In the genomic region with DNA sequence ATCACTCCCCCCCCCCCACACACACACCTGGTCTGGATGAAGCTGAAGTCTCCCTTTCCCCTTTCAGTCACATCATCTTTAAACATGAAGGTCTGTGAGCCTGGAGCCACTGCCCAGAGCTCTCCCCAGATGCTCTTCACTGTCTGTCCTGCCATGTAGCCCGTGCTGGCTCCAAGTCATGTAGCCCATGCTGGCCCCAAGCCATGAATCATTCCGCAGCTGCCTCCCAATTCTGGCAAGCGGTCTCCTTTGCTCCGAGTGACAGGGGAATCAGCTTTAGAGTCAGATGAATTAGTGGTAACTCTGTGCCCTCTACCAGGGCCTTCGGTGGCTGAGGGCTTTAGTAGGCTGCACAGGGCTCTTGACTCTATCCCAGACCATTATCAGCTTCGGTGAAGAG, we compare ENCODE assay signal across 20 mouse cellular contexts. TPM values are rescaled to one million over a fixed set of nuclear protein-coding genes. Genes with fewer than 3 reads are reported as not detected.
A peak's percentile ranks its signal among the peaks of the same experiment; 100 is the strongest.
DNase-seq lines count a peak whose midpoint lies in the region; ATAC-seq and TF ChIP-seq lines count a peak whose summit lies in the region.
"Had no signal": no experiment of that assay in that cellular context is flagged by ENCODE, and none has a peak within 500 bp of the region (broad histone marks: within the 10 kb centered on the region; RNA-seq: fewer than 3 reads in every experiment).

No protein-coding gene starts in this region.

- WGBS in forebrain, postnatal 0 days: 52% methylated on average over 6 of the region's 6 CpGs
- 65% methylated on average over 6 of the region's 6 CpGs for WGBS in forebrain, embryonic 15.5 days
- WGBS in hindbrain, postnatal 0 days: 58% methylated on average over 6 of the region's 6 CpGs
- 77% methylated on average over 6 of the region's 6 CpGs for WGBS in hindbrain, embryonic 14.5 days
- WGBS in liver, embryonic 11.5 days: 71% methylated on average over 6 of the region's 6 CpGs

- H3K9ac ChIP-seq in forebrain, postnatal 0 days: no peak overlapping the region
- H3K9ac ChIP-seq in forebrain, embryonic 15.5 days (replicated peaks): no peak overlapping the region
- H3K9ac ChIP-seq in hindbrain, postnatal 0 days (replicated peaks; ENCODE audit: low read length): no peak overlapping the region
- H3K9ac ChIP-seq in hindbrain, embryonic 14.5 days: no peak overlapping the region
- H3K9ac ChIP-seq in liver, embryonic 11.5 days (ENCODE audit: low read depth, low read length): no peak overlapping the region
- H3K9ac ChIP-seq: forebrain, embryonic 12.5 days; liver, embryonic 12.5 days; midbrain, embryonic 15.5 days; stomach, embryonic 15.5 days had no signal

- no peaks in the 10 kb centered on the region for H3K36me3 ChIP-seq in forebrain, postnatal 0 days (ENCODE audit: insufficient read depth)
- no peaks in the 10 kb centered on the region for H3K36me3 ChIP-seq in forebrain, embryonic 15.5 days
- H3K36me3 ChIP-seq in hindbrain, postnatal 0 days (ENCODE audit: insufficient read depth, low read length): no peaks in the 10 kb centered on the region
- no peaks in the 10 kb centered on the region for H3K36me3 ChIP-seq in hindbrain, embryonic 14.5 days (replicated peaks; ENCODE audit: control insufficient read depth, insufficient read depth)
- no peaks in the 10 kb centered on the region for H3K36me3 ChIP-seq in liver, embryonic 11.5 days (ENCODE audit: control insufficient read depth, insufficient read depth, low read length)
- H3K36me3 ChIP-seq: forebrain, embryonic 12.5 days; limb, embryonic 10.5 days; liver, embryonic 12.5 days; midbrain, embryonic 15.5 days; stomach, embryonic 15.5 days had no signal

- H3K27me3 ChIP-seq in forebrain, postnatal 0 days (ENCODE audit: insufficient read depth, low read length): no peaks in the 10 kb centered on the region
- H3K27me3 ChIP-seq in forebrain, embryonic 15.5 days: peaks cover 5% of the 10 kb centered on the region
- H3K27me3 ChIP-seq in hindbrain, postnatal 0 days (ENCODE audit: insufficient read depth, low read length): no peaks in the 10 kb centered on the region
- peaks cover 5% of the 10 kb centered on the region; the same call in 1 of the 2 replicates for H3K27me3 ChIP-seq in hindbrain, embryonic 14.5 days (ENCODE audit: control insufficient read depth, insufficient read depth, low read length)
- H3K27me3 ChIP-seq in liver, embryonic 11.5 days (replicated peaks; ENCODE audit: control insufficient read depth, insufficient read depth, low read length): peaks cover 16% of the 10 kb centered on the region
- H3K27me3 ChIP-seq: stomach, embryonic 15.5 days had no signal

- no peaks in the 10 kb centered on the region for H3K4me1 ChIP-seq in forebrain, postnatal 0 days (ENCODE audit: insufficient read depth)
- H3K4me1 ChIP-seq in forebrain, embryonic 15.5 days: peaks cover 14% of the 10 kb centered on the region
- H3K4me1 ChIP-seq in hindbrain, postnatal 0 days (ENCODE audit: insufficient read depth, low read length): no peaks in the 10 kb centered on the region
- peaks cover 5% of the 10 kb centered on the region; the same call in 1 of the 2 replicates for H3K4me1 ChIP-seq in hindbrain, embryonic 14.5 days (replicated peaks; ENCODE audit: control insufficient read depth, insufficient read depth, low read length)
- no peaks in the 10 kb centered on the region for H3K4me1 ChIP-seq in liver, embryonic 11.5 days (replicated peaks; ENCODE audit: control insufficient read depth, insufficient read depth, low read length)
- H3K4me1 ChIP-seq: forebrain, embryonic 12.5 days; liver, embryonic 12.5 days had no signal

- H3K27ac ChIP-seq in forebrain, postnatal 0 days (ENCODE audit: low read depth, low read length): no peak overlapping the region
- no peak overlapping the region for H3K27ac ChIP-seq in forebrain, embryonic 15.5 days (replicated peaks)
- no peak overlapping the region for H3K27ac ChIP-seq in hindbrain, postnatal 0 days
- H3K27ac ChIP-seq in hindbrain, embryonic 14.5 days: no peak overlapping the region
- H3K27ac ChIP-seq in liver, embryonic 11.5 days (ENCODE audit: low read depth, low read length): no peak overlapping the region
- H3K27ac ChIP-seq: forebrain, embryonic 12.5 days; limb, embryonic 10.5 days; liver, embryonic 12.5 days; midbrain, embryonic 15.5 days; stomach, embryonic 15.5 days had no signal

- no peak overlapping the region for H3K4me2 ChIP-seq in forebrain, postnatal 0 days (ENCODE audit: low read depth)
- H3K4me2 ChIP-seq in forebrain, embryonic 15.5 days (replicated peaks): no peak overlapping the region
- no peak overlapping the region for H3K4me2 ChIP-seq in hindbrain, postnatal 0 days (ENCODE audit: low read depth, low read length)
- H3K4me2 ChIP-seq in hindbrain, embryonic 14.5 days (replicated peaks): no peak overlapping the region
- H3K4me2 ChIP-seq in liver, embryonic 11.5 days: no peak overlapping the region
- H3K4me2 ChIP-seq: liver, embryonic 12.5 days had no signal

- no peak for ATAC-seq in forebrain, postnatal 0 days
- ATAC-seq in forebrain, embryonic 15.5 days (replicated peaks): no peak
- ATAC-seq in hindbrain, postnatal 0 days: no peak
- no peak for ATAC-seq in hindbrain, embryonic 14.5 days (ENCODE audit: low FRiP score)
- ATAC-seq in liver, embryonic 11.5 days (replicated peaks; ENCODE audit: low FRiP score): no peak
- ATAC-seq: inflammation-experienced regulatory T-cells, adult 6 months; liver, embryonic 12.5 days; lung, postnatal 0 days; midbrain, embryonic 15.5 days had no signal

- TF ChIP-seq CTCF in forebrain, postnatal 0 days (IDR thresholded peaks at IDR 0.05; ENCODE audit: low read depth): no peak
- TF ChIP-seq CTCF in hindbrain, postnatal 0 days (IDR thresholded peaks at IDR 0.05; ENCODE audit: low read depth): no peak

- no peak overlapping the region for H3K4me3 ChIP-seq in forebrain, postnatal 0 days (ENCODE audit: low read depth, low read length)
- no peak overlapping the region for H3K4me3 ChIP-seq in forebrain, embryonic 15.5 days
- H3K4me3 ChIP-seq in hindbrain, postnatal 0 days (ENCODE audit: low read length): no peak overlapping the region
- no peak overlapping the region for H3K4me3 ChIP-seq in hindbrain, embryonic 14.5 days (replicated peaks; ENCODE audit: low read length)
- no peak overlapping the region for H3K4me3 ChIP-seq in liver, embryonic 11.5 days (ENCODE audit: low read depth, low read length)
- H3K4me3 ChIP-seq: liver, embryonic 12.5 days; midbrain, embryonic 15.5 days; stomach, embryonic 15.5 days had no signal

- H3K9me3 ChIP-seq in forebrain, postnatal 0 days (ENCODE audit: low read length): no peaks in the 10 kb centered on the region
- H3K9me3 ChIP-seq in forebrain, embryonic 15.5 days: no peaks in the 10 kb centered on the region
- H3K9me3 ChIP-seq in hindbrain, postnatal 0 days (ENCODE audit: low read length): no peaks in the 10 kb centered on the region
- no peaks in the 10 kb centered on the region for H3K9me3 ChIP-seq in hindbrain, embryonic 14.5 days (ENCODE audit: control insufficient read depth, low read length)
- no peaks in the 10 kb centered on the region for H3K9me3 ChIP-seq in liver, embryonic 11.5 days (ENCODE audit: control insufficient read depth, low read length)
- H3K9me3 ChIP-seq: forebrain, embryonic 12.5 days; limb, embryonic 10.5 days; liver, embryonic 12.5 days; midbrain, embryonic 15.5 days; stomach, embryonic 15.5 days had no signal

- DNase-seq in forebrain, postnatal 0 days: peak; percentile 5
- DNase-seq in hindbrain, postnatal 0 days (ENCODE audit: low spot score): peak; percentile 43
- no peak for DNase-seq in hindbrain, embryonic 14.5 days (ENCODE audit: low spot score)
- peak; percentile 55 to 59 for DNase-seq in right cerebral cortex, postnatal 10 days (ENCODE audit: low spot score in 2 of 2)
- DNase-seq in right cerebral cortex, postnatal 25 days: no peak
- no peak for DNase-seq in liver, embryonic 11.5 days (ENCODE audit: low spot score)

RNA-seq across cellular contexts. Expression of a gene that starts 7.1 kb away (rescaled TPM):
- total RNA-seq in forebrain, postnatal 0 days (2014; rRNA removed): 0.19 and 0.38 TPM in 2 replicates
- polyA plus RNA-seq in forebrain, postnatal 0 days (2015; fragmentation: Nextera tagmentation; extraction: Ambion mirVana): 0.15 and 0.46 TPM in 2 replicates
- polyA plus RNA-seq in forebrain, embryonic 15.5 days (2015; fragmentation: Nextera tagmentation; extraction: Ambion mirVana): not detected in 2 replicates
- 1.7 and 2.0 TPM in 2 replicates for total RNA-seq in hindbrain, postnatal 0 days (2014; rRNA removed)
- 1.1 and 1.2 TPM in 2 replicates for polyA plus RNA-seq in hindbrain, postnatal 0 days (2015; fragmentation: Nextera tagmentation; extraction: Ambion mirVana)
- polyA plus RNA-seq in hindbrain, embryonic 14.5 days (2014; fragmentation: Nextera tagmentation; extraction: Ambion mirVana): 0.59 and 0.60 TPM in 2 replicates
- not detected in 2 replicates for polyA plus RNA-seq in liver, embryonic 11.5 days (2014; fragmentation: Nextera tagmentation; extraction: Ambion mirVana)
- total RNA-seq: adrenal gland, postnatal 4 days; heart, adult 8-10 months; heart, postnatal 36 days; megakaryocyte, adult 5-6 weeks had no signal
- polyA plus RNA-seq: forebrain, embryonic 12.5 days; inflammation-experienced regulatory T-cells, adult 6 months; liver, embryonic 12.5 days; lung, postnatal 0 days; spleen, adult 2 months had no signal

RNA-seq across cellular contexts. Expression of a gene that starts 24.0 kb away (rescaled TPM):
- 10.0 and 11.6 TPM in 2 replicates for total RNA-seq in forebrain, postnatal 0 days (2014; rRNA removed)
- 8.5 and 14.9 TPM in 2 replicates for polyA plus RNA-seq in forebrain, postnatal 0 days (2015; fragmentation: Nextera tagmentation; extraction: Ambion mirVana)
- polyA plus RNA-seq in forebrain, embryonic 15.5 days (2015; fragmentation: Nextera tagmentation; extraction: Ambion mirVana): 2.2 and 3.6 TPM in 2 replicates
- total RNA-seq in hindbrain, postnatal 0 days (2014; rRNA removed): 12.5 and 14.2 TPM in 2 replicates
- polyA plus RNA-seq in hindbrain, postnatal 0 days (2015; fragmentation: Nextera tagmentation; extraction: Ambion mirVana): 13.0 and 13.5 TPM in 2 replicates
- polyA plus RNA-seq in hindbrain, embryonic 14.5 days (2014; fragmentation: Nextera tagmentation; extraction: Ambion mirVana): 4.3 and 4.9 TPM in 2 replicates
- 0.48 TPM in 1 of 2 replicates, not detected in the other for polyA plus RNA-seq in liver, embryonic 11.5 days (2014; fragmentation: Nextera tagmentation; extraction: Ambion mirVana)
- total RNA-seq: heart, adult 8-10 months; heart, postnatal 36 days had no signal
- polyA plus RNA-seq: liver, embryonic 12.5 days had no signal

RNA-seq across cellular contexts. Expression of a gene that starts 27.3 kb away (rescaled TPM):
- total RNA-seq in forebrain, postnatal 0 days (2014; rRNA removed): 0.23 and 0.62 TPM in 2 replicates
- 0.58 and 0.69 TPM in 2 replicates for polyA plus RNA-seq in forebrain, postnatal 0 days (2015; fragmentation: Nextera tagmentation; extraction: Ambion mirVana)
- polyA plus RNA-seq in forebrain, embryonic 15.5 days (2015; fragmentation: Nextera tagmentation; extraction: Ambion mirVana): 0.31 and 0.38 TPM in 2 replicates
- total RNA-seq in hindbrain, postnatal 0 days (2014; rRNA removed): 1.2 and 1.4 TPM in 2 replicates
- polyA plus RNA-seq in hindbrain, postnatal 0 days (2015; fragmentation: Nextera tagmentation; extraction: Ambion mirVana): 1.0 and 1.2 TPM in 2 replicates
- polyA plus RNA-seq in hindbrain, embryonic 14.5 days (2014; fragmentation: Nextera tagmentation; extraction: Ambion mirVana): 0.39 and 0.56 TPM in 2 replicates
- polyA plus RNA-seq in liver, embryonic 11.5 days (2014; fragmentation: Nextera tagmentation; extraction: Ambion mirVana): 0.10 and 0.22 TPM in 2 replicates
- total RNA-seq: ES-E14; megakaryocyte, adult 5-6 weeks had no signal

RNA-seq across cellular contexts. Expression of a gene that starts 29.5 kb away (rescaled TPM):
- total RNA-seq in forebrain, postnatal 0 days (2014; rRNA removed): 1.2 and 1.6 TPM in 2 replicates
- 1.1 and 1.3 TPM in 2 replicates for polyA plus RNA-seq in forebrain, postnatal 0 days (2015; fragmentation: Nextera tagmentation; extraction: Ambion mirVana)
- 0.42 and 0.46 TPM in 2 replicates for polyA plus RNA-seq in forebrain, embryonic 15.5 days (2015; fragmentation: Nextera tagmentation; extraction: Ambion mirVana)
- 1.4 and 2.5 TPM in 2 replicates for total RNA-seq in hindbrain, postnatal 0 days (2014; rRNA removed)
- polyA plus RNA-seq in hindbrain, postnatal 0 days (2015; fragmentation: Nextera tagmentation; extraction: Ambion mirVana): 1.3 and 1.9 TPM in 2 replicates
- polyA plus RNA-seq in hindbrain, embryonic 14.5 days (2014; fragmentation: Nextera tagmentation; extraction: Ambion mirVana): 0.43 and 0.52 TPM in 2 replicates
- 0.55 and 0.59 TPM in 2 replicates for polyA plus RNA-seq in liver, embryonic 11.5 days (2014; fragmentation: Nextera tagmentation; extraction: Ambion mirVana)
- total RNA-seq: ES-E14; heart, postnatal 36 days; megakaryocyte, adult 5-6 weeks had no signal
- polyA plus RNA-seq: inflammation-experienced regulatory T-cells, adult 6 months had no signal

RNA-seq across cellular contexts. Expression of a gene that starts 47.9 kb away (rescaled TPM):
- total RNA-seq in forebrain, postnatal 0 days (2014; rRNA removed): 1.2 and 1.7 TPM in 2 replicates
- 0.34 and 0.54 TPM in 2 replicates for polyA plus RNA-seq in forebrain, postnatal 0 days (2015; fragmentation: Nextera tagmentation; extraction: Ambion mirVana)
- 0.05 TPM in 1 of 2 replicates, not detected in the other for polyA plus RNA-seq in forebrain, embryonic 15.5 days (2015; fragmentation: Nextera tagmentation; extraction: Ambion mirVana)
- 3.1 and 5.8 TPM in 2 replicates for total RNA-seq in hindbrain, postnatal 0 days (2014; rRNA removed)
- polyA plus RNA-seq in hindbrain, postnatal 0 days (2015; fragmentation: Nextera tagmentation; extraction: Ambion mirVana): 1.2 and 1.5 TPM in 2 replicates
- 0.25 and 0.30 TPM in 2 replicates for polyA plus RNA-seq in hindbrain, embryonic 14.5 days (2014; fragmentation: Nextera tagmentation; extraction: Ambion mirVana)
- polyA plus RNA-seq in liver, embryonic 11.5 days (2014; fragmentation: Nextera tagmentation; extraction: Ambion mirVana): 0.12 TPM in 1 of 2 replicates, not detected in the other
- polyA plus RNA-seq: forebrain, embryonic 12.5 days; liver, embryonic 12.5 days had no signal

Comparison
In these comparisons a context has a peak if more than half of its experiments do, and no peak if none do; other contexts are left out.
1. DNase-seq: peak in forebrain, postnatal 0 days (single experiment), hindbrain, postnatal 0 days (single experiment) and right cerebral cortex, postnatal 10 days (2 of 2); none in hindbrain, embryonic 14.5 days (single experiment), right cerebral cortex, postnatal 25 days (single experiment) and liver, embryonic 11.5 days (single experiment).